Mouse (Mus musculus) CD4-positive helper T cell, adult 2 months (primary cell): Measurements from ENCODE around the gene Pla1a.

Experiments
- DNase-seq: peaks from one replicate; pipeline ENCODE4 v3.0.0-alpha.2; 2012; ENCODE audit warnings: low read depth, missing footprints, low spot score

Pla1a gene

DNA sequence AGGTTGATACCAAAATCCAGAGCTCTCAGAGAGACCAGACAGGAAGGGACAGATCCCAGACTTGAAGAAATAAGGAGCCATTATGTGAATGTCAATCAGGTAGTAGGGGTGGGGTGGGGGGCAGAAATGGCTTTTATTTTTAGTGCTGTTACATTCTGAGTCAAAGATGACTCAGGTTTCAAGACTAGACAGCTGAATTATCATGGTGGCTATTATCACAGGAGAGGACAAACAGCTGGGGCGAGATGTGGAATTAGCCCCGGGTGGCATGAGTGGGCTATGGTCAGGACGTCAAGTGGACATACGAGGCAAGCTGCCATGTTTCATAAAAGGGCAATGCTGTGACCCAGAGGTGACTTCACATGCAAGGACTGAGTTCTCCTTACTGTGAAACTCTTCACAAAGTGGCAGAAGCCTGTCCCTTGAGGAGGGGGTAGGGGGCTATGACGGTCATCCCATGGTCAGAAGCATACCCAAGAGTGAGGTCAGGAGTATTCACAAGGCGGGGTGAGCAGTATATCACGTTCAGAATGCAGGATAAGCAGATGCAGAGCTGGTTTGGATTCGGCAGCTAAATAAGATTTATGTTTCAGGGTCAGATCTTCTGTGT lies 43.6 kb downstream of the Pla1a start:
- no peak for DNase-seq

DNA sequence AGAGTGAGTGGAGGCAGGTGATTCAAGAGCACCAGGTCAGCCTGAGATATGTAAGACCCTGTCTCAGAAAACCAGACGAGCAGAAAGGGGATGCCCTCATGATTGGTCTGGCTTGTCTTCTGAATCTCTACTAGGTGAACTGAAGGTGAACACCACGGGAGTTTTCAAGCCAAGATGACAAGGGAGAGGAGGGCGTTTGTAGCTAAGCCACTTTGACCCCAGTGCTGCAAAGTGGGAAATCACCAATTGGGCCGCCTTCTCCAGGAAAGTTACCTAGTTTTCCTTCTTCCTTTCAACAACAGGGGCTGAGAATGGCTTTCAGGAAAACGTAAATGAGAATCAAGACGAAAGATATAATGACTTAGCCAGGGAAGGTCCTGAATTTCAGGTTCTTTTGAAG lies 44.2 kb downstream of the Pla1a start:
- no peak for DNase-seq

- DNase-seq: no peak
Measured at GRCm38 (mm10) chr16:38387389-38387788, 45.6 kb downstream of the Pla1a start.

DNA sequence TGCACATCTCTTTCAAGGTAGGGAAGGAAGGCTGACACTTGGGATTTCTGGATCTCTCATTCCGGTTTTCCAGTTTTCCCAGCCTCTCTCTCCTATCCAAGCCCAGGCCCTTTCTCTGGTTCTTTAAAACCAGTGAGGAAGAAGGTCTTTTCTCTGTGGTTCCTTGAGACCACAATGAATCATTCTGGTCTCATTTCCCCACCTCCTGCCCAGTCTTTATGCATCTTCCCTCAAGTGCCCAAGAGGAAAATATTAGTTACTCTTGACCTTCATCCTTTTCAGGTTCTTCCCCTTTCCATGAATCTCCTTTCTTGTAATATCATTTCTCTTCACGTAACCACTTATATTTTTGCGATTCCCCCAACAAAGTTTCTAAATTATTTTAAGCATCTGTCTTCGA lies 47.2 kb downstream of the Pla1a start:
- no peak for DNase-seq

DNA sequence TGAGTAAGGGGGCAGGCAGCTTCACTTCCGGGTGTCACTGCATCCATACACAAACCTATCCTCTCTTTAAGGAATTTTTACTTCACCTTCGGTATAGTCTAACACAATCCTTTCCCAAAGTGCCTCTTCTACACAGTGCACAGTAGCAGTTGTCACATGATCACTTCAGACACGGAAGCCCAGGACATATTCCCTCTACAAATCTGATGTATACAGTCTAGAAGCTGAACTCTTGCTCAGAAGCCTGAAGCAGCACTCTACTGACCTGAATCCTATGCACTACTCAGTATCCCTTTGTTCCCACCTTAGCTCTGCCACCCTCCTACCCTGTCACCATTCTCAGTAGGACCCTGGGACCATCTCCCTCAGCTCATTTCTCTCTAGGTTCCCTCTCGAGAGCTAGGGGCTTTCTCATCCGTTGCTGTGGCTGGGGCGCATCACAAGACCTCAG lies 47.7 kb downstream of the Pla1a start:
- no peak for DNase-seq

DNA sequence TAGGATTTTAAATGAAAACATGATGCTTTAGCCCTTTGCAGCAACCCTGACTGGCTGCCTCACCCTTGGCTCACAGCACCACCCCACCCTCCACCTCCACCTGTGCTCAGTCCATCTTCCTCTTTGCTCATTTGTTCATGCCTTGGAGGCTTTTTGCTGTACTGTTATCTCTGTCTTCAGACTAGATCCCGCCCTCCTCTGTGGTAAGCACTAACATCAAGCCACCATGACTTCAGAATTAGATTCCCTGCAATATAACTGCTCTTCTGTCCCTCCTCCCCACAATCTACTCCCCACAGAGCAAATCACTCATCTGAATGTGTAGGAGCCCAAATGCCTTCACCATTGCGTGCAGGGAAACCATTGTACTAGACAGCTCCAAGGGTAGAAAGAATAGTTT lies 49.3 kb downstream of the Pla1a start:
- DNase-seq: no peak

- DNase-seq: no peak
Measured at GRCm38 (mm10) chr16:38379926-38380325, 53.0 kb downstream of the Pla1a start.

- no peak for DNase-seq
Measured at GRCm38 (mm10) chr16:38379493-38379892, 53.5 kb downstream of the Pla1a start.

- no peak for DNase-seq
Measured at GRCm38 (mm10) chr16:38379088-38379487, 53.9 kb downstream of the Pla1a start.

DNA sequence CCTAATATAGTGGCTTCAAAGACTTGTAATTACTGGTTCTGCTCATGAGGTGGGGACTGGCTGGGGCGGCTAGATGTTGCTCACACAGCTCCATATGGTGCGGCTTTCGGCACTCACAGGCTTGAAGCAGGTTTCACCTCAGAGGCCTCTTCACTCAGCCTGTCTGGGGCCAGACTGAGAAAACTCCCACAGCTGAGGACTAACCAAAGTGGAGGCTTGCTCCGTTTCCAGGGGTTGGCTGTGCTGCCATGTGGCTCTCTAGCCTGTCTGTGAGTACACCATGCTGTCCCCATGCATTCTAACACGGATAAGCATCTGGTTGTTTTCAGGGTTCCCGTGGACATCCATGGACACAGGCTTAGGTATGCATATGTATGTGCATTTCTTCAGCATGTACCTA lies 54.4 kb downstream of the Pla1a start:
- DNase-seq: no peak

GRCm38 (mm10) chr16:38377546-38377945 lies 55.4 kb downstream of the Pla1a start:
- no peak for DNase-seq

GRCm38 (mm10) chr16:38376841-38377249 lies 56.1 kb downstream of the Pla1a start:
- no peak for DNase-seq

DNA sequence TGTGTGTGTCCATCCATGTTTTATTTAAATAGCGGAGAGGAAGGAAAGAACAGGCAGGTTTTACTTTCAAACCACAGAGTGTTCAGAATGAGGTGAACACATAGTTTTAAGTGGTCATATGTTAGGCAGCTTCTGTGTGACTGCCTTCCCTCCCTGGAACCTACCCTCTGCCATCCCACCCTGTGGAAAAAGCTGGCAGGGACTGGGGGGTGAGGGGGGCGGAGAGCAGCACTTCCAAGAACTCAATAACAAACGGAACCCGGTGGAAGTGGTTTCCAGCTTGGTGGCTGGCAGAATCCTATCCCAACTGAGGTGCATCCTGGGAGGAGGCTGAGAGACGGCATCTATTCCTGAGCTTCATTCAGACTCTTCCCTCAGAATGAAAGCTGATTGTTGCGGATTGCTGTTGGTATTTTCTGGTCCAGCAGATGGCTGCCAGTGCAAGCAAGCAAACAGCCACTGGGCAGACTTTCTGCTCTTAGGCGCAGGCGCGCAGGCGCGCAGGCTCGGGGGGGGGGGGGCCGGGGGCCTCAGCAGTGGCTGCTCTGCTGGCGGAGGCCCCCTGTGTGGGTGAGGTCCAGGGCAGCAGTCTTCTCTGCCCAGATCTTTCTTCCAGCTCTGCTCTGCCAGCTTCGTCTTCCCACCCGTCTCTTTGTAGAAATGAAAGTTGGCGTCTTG lies 56.6 kb downstream of the Pla1a start:
- peak; percentile 80 for DNase-seq

- no peak for DNase-seq
Measured at GRCm38 (mm10) chr16:38375182-38375581, 57.8 kb downstream of the Pla1a start.

DNA sequence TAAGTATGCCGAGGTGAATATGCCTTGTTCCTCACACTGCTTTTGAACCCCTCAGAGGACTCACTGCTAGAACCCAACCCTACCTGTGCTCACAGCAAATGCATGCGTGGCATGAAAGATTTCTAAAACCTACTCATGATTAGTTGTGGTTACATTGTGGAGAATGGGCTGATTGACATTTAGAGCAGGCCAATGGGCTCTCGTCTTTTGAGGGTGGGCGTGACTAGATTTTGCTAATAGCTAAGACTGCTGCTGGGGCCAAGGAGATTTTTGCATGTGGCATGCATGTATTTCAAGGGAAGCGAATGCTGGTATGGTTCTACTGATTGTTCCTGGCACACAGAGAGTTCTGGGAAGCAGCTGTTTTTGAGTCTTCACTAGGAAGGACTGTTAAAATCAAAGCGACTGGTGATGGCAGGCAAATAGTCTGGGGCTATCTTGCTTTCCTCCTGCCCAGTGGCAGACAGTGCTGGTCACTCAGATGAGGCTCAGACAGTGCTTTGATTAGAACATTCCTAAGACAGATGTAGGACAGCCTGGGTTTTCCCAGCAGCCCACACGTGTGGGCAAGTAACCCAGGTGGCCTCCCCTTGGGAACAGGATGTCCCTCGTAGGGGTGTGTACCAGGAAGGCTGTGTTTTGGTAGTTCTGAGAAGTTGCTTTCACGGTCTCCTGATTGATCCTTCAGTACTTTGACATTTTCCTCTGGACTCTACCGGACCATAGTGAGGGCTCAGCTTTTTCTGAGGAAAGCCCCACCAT lies 58.4 kb downstream of the Pla1a start:
- DNase-seq: peak; percentile 66

- no peak for DNase-seq
Measured at GRCm38 (mm10) chr16:38373941-38374340, 59.0 kb downstream of the Pla1a start.

DNA sequence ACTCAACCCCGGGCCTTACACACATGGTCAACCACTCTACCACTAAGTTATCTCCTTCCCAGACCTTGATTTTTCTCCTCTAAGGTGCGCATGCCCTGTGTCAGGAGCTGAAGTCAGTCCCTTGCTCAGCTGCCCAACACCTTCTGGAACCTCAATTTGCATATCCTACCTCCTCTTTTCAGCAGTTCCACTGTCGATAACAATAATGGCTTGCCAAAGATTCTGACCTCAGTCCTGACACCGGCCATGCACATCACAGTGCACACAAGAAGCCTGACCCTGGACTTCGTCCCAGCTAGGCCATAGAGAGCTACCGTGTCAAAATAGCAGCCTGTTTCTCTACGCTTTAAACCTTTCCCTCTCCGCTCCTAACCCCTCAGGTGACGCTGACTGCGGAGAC lies 59.5 kb downstream of the Pla1a start:
- DNase-seq: no peak

DNA sequence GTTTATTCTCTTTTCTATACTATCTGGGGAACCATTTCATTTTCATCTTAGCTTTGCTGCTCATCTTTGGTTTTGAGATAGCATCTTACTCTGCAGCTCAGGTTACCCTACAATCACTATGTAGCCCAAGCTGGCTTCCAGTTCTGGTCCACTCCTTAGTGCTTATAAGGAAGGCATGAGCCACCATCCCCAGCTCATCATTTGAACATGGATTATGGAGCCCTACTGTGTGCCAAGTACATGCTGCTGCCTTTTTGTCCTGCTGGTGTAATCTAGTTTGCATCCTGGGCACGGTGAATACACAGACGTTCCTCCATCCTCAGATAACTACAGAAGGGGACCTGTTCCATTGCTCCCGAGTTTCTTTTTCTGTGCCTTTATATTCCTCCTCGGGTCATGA lies 60.1 kb downstream of the Pla1a start:
- DNase-seq: no peak

GRCm38 (mm10) chr16:38371705-38372296 lies 61.1 kb downstream of the Pla1a start:
- DNase-seq: peak; percentile 50

DNA sequence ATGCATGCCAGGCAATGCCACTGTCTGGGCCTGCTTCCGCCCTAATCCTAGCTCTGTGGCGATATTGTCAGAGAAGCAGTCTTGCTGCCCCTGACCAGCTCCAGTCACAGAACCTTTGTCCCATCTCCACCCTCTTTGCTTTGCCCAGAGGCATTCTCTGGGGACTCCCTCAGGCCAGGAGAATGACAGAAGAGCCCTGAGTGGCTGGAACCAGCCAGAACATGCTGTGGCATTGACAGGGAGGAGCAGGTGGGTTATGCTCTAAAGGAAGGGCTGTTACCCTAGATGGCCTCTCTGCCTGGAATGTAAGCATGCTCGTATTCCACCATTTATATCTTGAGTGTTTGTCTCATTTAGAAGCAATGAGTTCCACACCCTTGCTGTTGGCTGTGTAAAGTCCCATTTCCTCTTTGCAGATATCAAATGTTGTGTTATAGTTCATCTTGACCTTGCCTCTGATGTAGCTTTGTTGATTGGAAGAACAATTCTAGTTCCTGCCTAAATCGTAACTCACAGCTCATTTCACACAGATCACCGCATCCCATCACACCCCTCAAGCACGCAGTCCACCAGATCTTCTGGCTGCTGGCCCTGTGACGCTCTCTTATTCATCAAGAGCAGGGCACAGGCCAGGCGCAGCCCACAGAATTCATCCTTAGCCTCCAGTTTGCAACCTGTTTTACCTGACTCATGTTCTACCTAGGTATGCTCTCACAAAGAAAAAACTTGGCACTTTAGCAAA lies 62.1 kb downstream of the Pla1a start:
- no peak for DNase-seq

GRCm38 (mm10) chr16:38369992-38370484 lies 62.9 kb downstream of the Pla1a start:
- DNase-seq: no peak
